Mouse (Mus musculus) v-Abl transformed pro-B cells (cell line): Measurements from ENCODE around the gene Cspg4.

Source experiments
- in situ Hi-C, 2 experiments: fragments of 400-800 bp; cut with MboI; formaldehyde crosslinking; loops; one replicate each; pipeline ENCODE4 v1.15.1; 2025; ENCODE audit not compliant: unreplicated experiment in 2 of 2

The Cspg4 gene

GRCm38 (mm10) chr9:56886113-56886512, 21.3 kb downstream of the Cspg4 start:
- in situ Hi-C loops = loop anchor here in 1 of 2 experiments (25.0 kb wide), 1 partner anchor 1126 kb away; the partner anchor contains the start of gene Cyp11a1

DNA sequence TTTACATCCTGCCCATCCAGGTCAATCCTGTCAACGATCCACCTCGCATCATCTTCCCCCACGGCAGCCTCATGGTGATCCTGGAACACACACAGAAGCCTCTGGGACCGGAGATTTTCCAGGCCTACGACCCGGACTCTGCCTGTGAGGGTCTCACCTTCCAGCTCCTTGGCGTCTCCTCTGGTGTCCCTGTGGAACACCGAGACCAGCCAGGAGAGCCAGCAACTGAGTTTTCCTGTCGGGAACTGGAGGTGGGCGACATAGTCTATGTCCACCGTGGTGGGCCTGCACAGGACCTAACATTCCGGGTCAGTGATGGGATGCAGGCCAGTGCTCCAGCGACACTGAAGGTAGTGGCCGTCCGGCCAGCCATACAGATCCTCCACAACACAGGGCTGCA, 21.8 kb downstream of the Cspg4 start:
- in situ Hi-C loops = loop anchor here in 1 of 2 experiments (25.0 kb wide), 1 partner anchor 1126 kb away; the partner anchor contains the start of gene Cyp11a1

DNA sequence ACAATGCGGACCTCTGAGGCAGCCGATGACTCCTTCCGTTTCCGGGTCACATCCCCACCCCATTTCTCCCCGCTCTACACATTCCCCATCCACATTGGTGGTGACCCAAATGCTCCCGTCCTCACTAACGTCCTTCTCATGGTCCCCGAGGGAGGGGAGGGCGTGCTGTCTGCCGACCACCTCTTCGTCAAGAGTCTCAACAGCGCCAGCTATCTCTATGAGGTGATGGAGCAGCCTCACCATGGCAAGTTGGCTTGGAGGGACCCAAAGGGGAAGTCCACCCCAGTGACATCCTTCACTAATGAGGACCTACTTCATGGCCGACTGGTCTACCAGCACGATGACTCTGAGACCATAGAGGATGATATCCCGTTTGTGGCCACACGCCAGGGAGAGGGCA, 22.7 kb downstream of the Cspg4 start:
- in situ Hi-C loops = loop anchor here in 1 of 2 experiments (25.0 kb wide), 1 partner anchor 1125 kb away; the partner anchor contains the start of gene Cyp11a1

- in situ Hi-C loops = loop anchor here (5.0 to 25.0 kb wide), 2 partner anchors 327 to 1122 kb away; partner anchors contain the start of gene Cyp11a1 (in 1 of the 2)
These were observed 25.0 kb downstream of the Cspg4 start for GRCm38 (mm10) chr9:56889817-56890216.

DNA sequence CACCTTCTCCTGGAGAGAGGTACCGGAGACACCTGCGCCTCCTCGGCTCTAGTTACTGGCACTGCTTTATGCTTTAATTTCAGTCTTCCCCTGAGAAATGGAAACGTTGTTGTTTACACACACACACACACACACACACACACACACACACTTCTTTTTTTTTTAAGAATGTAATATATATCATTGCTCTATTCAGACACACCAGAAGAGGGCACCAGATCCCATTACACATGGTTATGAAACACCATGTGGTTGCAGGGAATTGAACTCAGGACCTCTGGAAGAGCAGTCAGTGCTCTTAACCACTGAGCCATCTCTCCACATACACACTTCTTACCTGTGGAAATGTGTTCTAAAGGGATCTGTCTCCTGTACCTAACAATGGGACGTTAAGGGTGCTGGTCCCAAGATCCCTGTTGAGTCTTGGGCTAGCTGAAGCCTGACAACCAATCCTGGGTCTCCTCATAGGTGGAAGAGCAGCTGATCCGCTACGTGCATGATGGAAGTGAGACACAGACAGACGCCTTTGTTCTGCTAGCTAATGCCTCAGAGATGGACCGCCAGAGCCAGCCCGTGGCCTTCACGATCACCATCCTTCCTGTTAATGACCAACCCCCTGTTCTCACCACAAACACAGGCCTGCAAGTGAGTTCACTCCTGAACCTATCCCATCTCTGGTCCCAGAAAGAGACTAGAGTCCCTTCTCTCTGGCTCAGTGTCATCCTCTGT, 25.9 kb downstream of the Cspg4 start:
- in situ Hi-C loops = loop anchor here (5.0 to 25.0 kb wide), 2 partner anchors 327 to 1122 kb away; partner anchors contain the start of gene Cyp11a1 (in 1 of the 2)

GRCm38 (mm10) chr9:56891517-56892011, 26.7 kb downstream of the Cspg4 start:
- in situ Hi-C loops = loop anchor here (5.0 to 25.0 kb wide), 2 partner anchors 326 to 1121 kb away; partner anchors contain the start of gene Cyp11a1 (in 1 of the 2)

- in situ Hi-C loops = loop anchor here (5.0 to 25.0 kb wide), 2 partner anchors 325 to 1120 kb away; partner anchors contain the start of gene Cyp11a1 (in 1 of the 2)
These were observed 27.3 kb downstream of the Cspg4 start for GRCm38 (mm10) chr9:56892111-56892510.

DNA sequence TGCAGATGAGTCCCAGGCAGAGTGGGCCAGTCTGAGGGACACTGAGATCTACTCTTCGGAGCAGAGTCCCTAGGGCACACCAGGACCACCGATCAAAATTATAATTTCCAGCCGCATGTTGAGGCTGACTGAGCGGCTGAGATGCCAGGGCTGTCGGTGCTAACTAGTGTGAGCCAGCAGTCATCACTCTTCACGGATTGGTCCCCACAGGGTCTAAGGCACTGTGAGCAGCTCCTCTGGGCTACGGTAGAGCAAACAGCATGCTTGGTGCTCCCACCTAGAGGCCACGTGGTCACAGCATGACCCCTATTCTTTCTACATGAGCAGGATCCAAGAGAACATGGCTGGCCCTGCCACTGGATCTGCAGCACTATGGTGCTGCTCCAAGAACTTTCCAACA, 28.5 kb downstream of the Cspg4 start:
- in situ Hi-C loops = loop anchor here (5.0 to 25.0 kb wide), 2 partner anchors 324 to 1119 kb away; partner anchors contain the start of gene Cyp11a1 (in 1 of the 2)

GRCm38 (mm10) chr9:56894006-56894405, 29.2 kb downstream of the Cspg4 start:
- in situ Hi-C loops = loop anchor here (5.0 to 25.0 kb wide), 2 partner anchors 323 to 1118 kb away; partner anchors contain the start of gene Cyp11a1 (in 1 of the 2)

GRCm38 (mm10) chr9:56896779-56897178, 31.9 kb downstream of the Cspg4 start:
- in situ Hi-C loops = loop anchor here in 1 of 2 experiments (25.0 kb wide), 1 partner anchor 1116 kb away; the partner anchor contains the start of gene Cyp11a1

DNA sequence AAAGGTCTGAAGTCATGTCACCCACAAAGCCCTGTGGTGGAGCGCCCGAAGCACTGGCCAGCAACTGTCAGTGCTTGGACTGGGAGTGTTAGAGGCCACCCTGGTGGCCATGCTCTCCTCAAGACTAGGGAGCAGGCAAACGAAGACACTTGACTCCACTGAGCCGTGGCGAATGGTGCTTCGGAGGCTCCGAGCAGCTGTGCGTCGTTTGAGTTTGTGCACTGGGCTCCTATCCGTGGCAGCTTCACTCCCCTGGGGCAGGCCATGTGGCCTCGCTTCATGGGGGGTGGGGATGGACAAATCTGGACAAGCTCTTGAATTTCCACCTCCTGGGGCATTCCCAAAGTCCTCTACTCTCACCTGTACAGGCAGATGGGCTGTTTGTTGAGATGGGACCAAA, 34.6 kb downstream of the Cspg4 start:
- in situ Hi-C loops = loop anchor here in 1 of 2 experiments (25.0 kb wide), 1 partner anchor 1113 kb away; the partner anchor contains the start of gene Cyp11a1

DNA sequence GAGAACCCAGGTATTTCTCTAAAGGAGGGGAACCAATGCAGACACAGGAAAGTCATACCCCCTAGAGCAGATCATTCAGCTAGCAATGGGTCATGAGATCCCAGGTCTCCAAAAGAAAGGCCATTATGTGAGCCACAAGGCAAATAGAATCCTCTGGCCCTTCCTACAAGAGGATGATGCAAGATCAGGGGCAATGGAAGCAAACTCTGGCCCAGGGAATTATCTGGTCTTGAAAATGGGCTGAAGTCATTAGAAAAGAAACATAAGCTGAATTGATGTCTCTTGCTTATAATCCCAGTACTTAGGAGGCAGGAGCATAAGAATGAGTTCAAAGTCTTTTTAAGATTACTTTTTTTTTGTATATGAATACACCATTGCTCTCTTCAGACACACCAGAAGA, 35.2 kb downstream of the Cspg4 start:
- in situ Hi-C loops = loop anchor here in 1 of 2 experiments (25.0 kb wide), 1 partner anchor 1112 kb away; the partner anchor contains the start of gene Cyp11a1

DNA sequence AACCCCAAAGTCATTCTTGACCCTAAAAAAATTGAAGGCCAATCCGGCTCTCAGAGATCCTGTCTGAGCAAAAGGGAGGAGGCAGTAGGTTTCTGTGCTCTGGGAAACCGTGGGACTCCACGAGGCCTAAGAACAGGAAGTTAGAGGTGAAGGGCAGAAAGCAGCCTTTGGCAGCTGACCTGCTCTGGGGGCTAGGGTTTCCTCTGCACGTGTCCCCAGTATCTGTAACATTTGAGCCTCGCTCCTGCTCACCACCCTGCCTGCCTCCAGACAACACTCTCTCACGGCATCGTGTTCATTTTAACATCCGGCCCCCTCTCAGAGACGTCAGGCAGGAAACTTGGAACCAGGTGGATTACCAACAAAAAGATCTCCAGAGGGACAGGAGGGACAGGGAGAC, 35.7 kb downstream of the Cspg4 start:
- in situ Hi-C loops = loop anchor here in 1 of 2 experiments (25.0 kb wide), 1 partner anchor 1112 kb away; the partner anchor contains the start of gene Cyp11a1

GRCm38 (mm10) chr9:56901187-56901586, 36.4 kb downstream of the Cspg4 start:
- in situ Hi-C loops = loop anchor here in 1 of 2 experiments (25.0 kb wide), 1 partner anchor 1111 kb away; the partner anchor contains the start of gene Cyp11a1

GRCm38 (mm10) chr9:56903662-56904061, 38.8 kb downstream of the Cspg4 start:
- in situ Hi-C loops = loop anchor here in 1 of 2 experiments (25.0 kb wide), 1 partner anchor 1109 kb away; the partner anchor contains the start of gene Cyp11a1

DNA sequence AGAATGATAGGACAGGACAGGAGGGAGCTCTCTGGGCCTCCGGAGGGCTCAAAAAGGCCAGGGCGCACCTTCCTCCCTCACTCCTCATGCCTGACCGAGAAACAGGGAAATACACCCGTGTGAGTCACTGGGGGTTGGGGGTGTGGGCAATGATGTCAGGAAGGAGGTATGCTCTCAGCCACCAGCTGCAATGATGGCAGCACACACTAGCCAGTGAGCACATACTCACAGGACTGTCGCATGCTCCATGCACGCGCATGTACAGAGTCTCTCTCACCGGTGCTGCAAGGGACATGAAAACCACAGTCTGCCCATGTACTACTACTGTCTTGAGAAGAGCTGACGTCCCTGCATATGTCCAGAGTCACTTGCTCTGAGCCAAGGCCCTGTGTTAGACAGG, 42.7 kb downstream of the Cspg4 start:
- in situ Hi-C loops = loop anchor here in 1 of 2 experiments (25.0 kb wide), 1 partner anchor 1105 kb away; the partner anchor contains the start of gene Cyp11a1

DNA sequence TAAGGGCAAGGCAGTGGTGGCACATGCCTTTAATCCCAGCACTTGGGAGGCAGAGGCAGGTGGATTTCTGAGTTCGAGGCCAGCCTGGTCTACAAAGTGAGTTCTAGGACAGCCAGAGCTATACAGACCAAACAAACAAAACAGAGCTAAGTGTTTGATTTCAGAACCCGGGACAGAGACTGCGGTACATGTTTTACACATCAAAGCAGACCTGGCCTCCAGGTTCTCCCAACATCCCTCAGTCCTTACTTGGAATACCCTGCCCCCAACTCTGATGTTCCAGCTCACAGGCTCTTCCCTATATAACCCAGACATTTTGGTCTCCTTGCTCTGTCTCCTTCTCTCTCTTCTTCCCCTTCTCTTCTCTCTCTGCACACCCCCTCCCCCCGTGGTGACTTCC, 45.2 kb downstream of the Cspg4 start:
- in situ Hi-C loops = loop anchor here in 1 of 2 experiments (25.0 kb wide), 1 partner anchor 1102 kb away; the partner anchor contains the start of gene Cyp11a1

DNA sequence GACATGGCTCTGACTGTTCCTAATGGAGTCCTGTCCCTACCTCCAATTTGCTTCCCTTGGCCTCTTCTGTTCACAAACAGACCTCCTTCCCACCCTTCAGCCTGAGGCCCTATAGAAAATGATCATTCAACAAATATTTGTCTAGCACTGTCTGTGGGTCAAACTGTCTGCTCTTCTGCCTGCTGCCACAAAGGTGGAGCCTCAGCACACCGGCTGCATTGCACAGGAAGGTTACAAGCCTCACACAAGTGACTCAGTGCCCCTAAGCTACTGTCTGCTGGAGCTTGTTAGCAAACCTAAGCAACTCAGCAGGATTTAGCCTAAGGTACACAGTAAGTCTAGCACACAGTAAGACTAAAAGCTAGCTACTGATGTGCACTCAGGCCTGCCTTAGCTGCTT, 46.2 kb downstream of the Cspg4 start:
- in situ Hi-C loops = loop anchor here in 1 of 2 experiments (25.0 kb wide), 1 partner anchor 1101 kb away; the partner anchor contains the start of gene Cyp11a1

GRCm38 (mm10) chr9:56913991-56914390, 49.2 kb downstream of the Cspg4 start:
- in situ Hi-C loops = loop anchor here in 1 of 2 experiments (25.0 kb wide), 1 partner anchor 1098 kb away; the partner anchor contains the start of gene Cyp11a1

DNA sequence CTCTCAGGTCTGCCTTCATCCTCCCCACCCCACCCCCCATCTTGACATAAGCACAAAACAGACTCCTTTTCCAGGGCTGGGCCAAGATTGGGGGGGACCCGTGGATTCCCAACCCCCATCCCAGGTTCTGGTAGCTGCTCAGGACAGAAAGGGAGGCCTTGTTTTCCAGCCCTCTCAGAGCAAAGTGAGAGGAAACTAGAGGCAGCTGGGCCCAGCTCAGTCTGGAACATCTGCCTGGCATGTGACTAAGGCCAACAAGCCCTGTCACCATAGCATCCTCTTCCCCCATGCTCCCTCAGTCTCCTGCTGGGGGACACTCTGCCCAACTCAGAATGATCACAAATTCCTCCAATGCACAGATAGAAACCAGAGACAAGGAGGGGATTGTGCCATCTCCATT, 50.3 kb downstream of the Cspg4 start:
- in situ Hi-C loops = loop anchor here in 1 of 2 experiments (25.0 kb wide), 1 partner anchor 1097 kb away; the partner anchor contains the start of gene Cyp11a1
